Mouse (Mus musculus): ENCODE measurements around the gene Olfr237-ps1. TPM values are rescaled to one million over a fixed set of nuclear protein-coding genes. Genes with fewer than 3 reads are reported as not detected.

Gene Olfr237-ps1
- polyA plus RNA-seq, 1 experiment from 2014 or later = not detected

GRCm38 (mm10) chr6:43205355-43205754 is 59.0 kb downstream of the Olfr237-ps1 start:
- no peak for ATAC-seq (ENCODE audit: insufficient number of reproducible peaks, insufficient read depth, low FRiP score, low TSS enrichment, low read depth)
- H3K9ac ChIP-seq = no peak overlapping the region
- H3K27ac ChIP-seq = no peak overlapping the region
- H3K4me1 ChIP-seq = no peaks in the 10 kb centered on the region
- 45% methylated on average over 2 of the region's 2 CpGs for WGBS
- no peak overlapping the region for H3K4me3 ChIP-seq
- H3K27me3 ChIP-seq = no peaks in the 10 kb centered on the region
- H3K4me2 ChIP-seq = no peak overlapping the region
- H3K9me3 ChIP-seq = no peaks in the 10 kb centered on the region
- no peaks in the 10 kb centered on the region for H3K36me3 ChIP-seq

Other genes starting within 250 kb of the Olfr237-ps1 start
- not detected in 2 replicates for gene Olfr447, start 237.7 kb upstream of the Olfr237-ps1 start, polyA plus RNA-seq (2015; fragmentation: Nextera tagmentation; extraction: Ambion mirVana)
- gene Olfr446, start 225.2 kb upstream of the Olfr237-ps1 start, polyA plus RNA-seq (2015; fragmentation: Nextera tagmentation; extraction: Ambion mirVana) = not detected in 2 replicates
- not detected in 2 replicates for gene Olfr444, start 197.5 kb upstream of the Olfr237-ps1 start, polyA plus RNA-seq (2015; fragmentation: Nextera tagmentation; extraction: Ambion mirVana)
- gene Olfr441, start 40.2 kb upstream of the Olfr237-ps1 start, polyA plus RNA-seq (2015; fragmentation: Nextera tagmentation; extraction: Ambion mirVana) = not detected in 2 replicates
- not detected in 2 replicates for gene Olfr437, start 16.7 kb downstream of the Olfr237-ps1 start, polyA plus RNA-seq (2015; fragmentation: Nextera tagmentation; extraction: Ambion mirVana)
- not detected in 2 replicates for gene Olfr13, start 25.6 kb downstream of the Olfr237-ps1 start, polyA plus RNA-seq (2015; fragmentation: Nextera tagmentation; extraction: Ambion mirVana)
- 0.19 TPM in 1 of 2 replicates, not detected in the other for gene Olfr435, start 50.6 kb downstream of the Olfr237-ps1 start, polyA plus RNA-seq (2015; fragmentation: Nextera tagmentation; extraction: Ambion mirVana)
- 0.25 TPM in 1 of 2 replicates, not detected in the other for gene Olfr434, start 66.5 kb downstream of the Olfr237-ps1 start, polyA plus RNA-seq (2015; fragmentation: Nextera tagmentation; extraction: Ambion mirVana)
- not detected in 2 replicates for gene Olfr47, start 85.0 kb downstream of the Olfr237-ps1 start, polyA plus RNA-seq (2015; fragmentation: Nextera tagmentation; extraction: Ambion mirVana)
- 10.2 and 12.2 TPM in 2 replicates for gene Arhgef5, start 119.0 kb downstream of the Olfr237-ps1 start, polyA plus RNA-seq (2015; fragmentation: Nextera tagmentation; extraction: Ambion mirVana)
- 0.26 TPM in 1 of 2 replicates, not detected in the other for gene Nobox, start 163.0 kb downstream of the Olfr237-ps1 start, polyA plus RNA-seq (2015; fragmentation: Nextera tagmentation; extraction: Ambion mirVana)

Data from embryonic facial prominence, embryonic 13.5 days (tissue).